Mouse (Mus musculus): ENCODE measurements around the gene Rpp25l. TPM values are rescaled to one million over a fixed set of nuclear protein-coding genes. Genes with fewer than 3 reads are reported as not detected.
"Not testable (repeated sequence)": the region's sequence is repeated elsewhere in the genome, so short reads cannot be mapped to it uniquely, and the experiment has no call there.

Gene Rpp25l
- total RNA-seq, 4 experiments from 2014 or later: 57.2 to 67.4 (median 59.9) TPM

DNA sequence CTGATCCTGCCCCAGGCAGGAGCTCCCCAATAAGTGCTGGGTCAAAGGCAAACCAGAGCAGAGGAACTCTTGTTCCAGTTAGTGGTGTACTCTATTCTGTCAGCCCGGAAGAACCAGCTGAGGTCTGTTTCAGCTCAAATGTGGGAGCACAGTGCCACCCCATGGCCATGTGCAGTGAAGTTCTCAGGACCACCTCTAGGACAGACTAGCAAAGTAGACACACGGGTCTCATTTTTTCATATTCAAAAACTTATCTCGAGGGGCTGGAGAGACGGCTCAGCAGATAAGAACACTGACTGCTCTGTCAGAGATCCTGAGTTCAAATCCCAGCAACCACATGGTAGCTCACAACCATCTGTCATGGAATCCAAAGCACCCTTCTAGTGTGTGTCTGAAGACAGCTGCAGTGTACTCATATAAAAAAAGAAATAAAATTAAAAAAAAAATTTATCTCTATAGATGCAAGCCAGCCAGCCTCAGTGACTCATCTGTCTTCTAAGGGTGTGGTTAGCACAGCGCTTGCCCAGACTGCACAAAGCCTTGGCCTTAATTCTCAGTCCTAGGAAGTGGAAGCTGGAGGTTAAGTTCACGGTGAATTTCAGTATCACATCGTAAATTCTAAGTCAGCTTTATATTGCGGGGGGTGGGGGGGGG lies 24.4 kb upstream of the Rpp25l start:
- DNase-seq (ENCODE audit: low spot score in 2 of 2): peak in 1 of 2 experiments; percentile 61

DNA sequence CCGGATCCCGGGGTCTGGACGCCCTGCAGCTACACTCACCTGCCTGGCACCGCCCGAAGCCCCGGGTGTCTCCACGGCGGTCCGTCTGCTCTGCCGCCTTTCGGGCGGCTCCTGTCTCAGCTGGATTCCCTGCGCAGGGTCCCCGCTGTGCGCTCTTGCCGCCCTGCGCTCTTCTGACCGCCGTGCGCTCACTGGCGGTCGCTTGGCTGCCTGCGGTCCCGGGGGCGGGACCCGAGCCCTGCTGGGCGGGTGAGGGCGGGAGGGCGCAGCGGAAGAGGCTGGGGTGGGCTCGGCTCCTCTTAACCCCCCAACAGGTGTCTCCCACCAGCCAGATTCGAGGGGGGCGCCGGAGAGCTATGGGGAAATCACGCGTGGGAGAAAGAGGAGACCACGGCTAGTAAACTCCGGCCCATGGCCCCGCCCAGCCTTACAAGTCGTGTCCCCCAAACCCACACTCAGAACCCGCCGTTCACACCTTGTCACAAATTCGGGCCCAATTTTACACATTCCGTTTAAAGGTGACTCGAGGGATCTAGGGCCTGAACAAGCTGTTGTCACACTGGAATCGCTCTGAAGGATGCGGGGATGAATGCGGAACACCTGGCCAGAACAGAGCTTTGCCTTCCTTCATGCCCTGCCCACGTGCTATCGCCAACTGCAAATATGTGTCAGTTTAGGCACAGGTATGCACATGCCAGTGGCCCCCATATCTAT lies 17.9 kb upstream of the Rpp25l start, which contains the start of gene Arid3c:
Gene Arid3c, minus strand, starts transcription at position 91 of the 714 bp plus-strand sequence.
- DNase-seq (ENCODE audit: low spot score in 2 of 2): no peak

- no peak for DNase-seq (ENCODE audit: low spot score in 2 of 2)
Measured at GRCm38 (mm10) chr4:41726826-41727621, 13.7 kb upstream of the Rpp25l start.

DNA sequence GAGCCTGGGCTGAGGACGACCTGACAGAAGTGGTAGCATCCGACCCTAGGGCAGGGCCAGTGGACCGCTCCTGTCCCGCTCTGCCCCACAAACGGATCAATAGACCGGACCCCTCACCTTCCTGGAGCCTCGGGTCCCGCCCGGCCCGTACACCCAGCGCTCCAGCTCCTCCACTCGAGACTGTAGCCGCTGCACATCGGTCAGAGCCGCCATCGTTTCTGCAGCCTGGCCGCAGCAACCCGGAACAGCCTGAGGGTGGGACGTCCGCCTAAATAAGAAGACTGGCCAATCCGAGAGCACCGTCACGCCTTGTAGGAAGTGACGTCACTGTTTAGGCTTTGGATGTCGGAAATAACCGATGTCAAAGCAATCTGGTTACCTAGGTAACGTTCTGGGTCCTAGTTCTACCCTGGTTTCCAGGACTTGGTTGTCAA lies 9.6 kb upstream of the Rpp25l start, which contains the start of gene Dctn3:
Gene Dctn3, minus strand, starts transcription at position 253 of the 434 bp plus-strand sequence.
- peak; percentile 78 to 87 for DNase-seq (ENCODE audit: low spot score in 2 of 2)

DNA sequence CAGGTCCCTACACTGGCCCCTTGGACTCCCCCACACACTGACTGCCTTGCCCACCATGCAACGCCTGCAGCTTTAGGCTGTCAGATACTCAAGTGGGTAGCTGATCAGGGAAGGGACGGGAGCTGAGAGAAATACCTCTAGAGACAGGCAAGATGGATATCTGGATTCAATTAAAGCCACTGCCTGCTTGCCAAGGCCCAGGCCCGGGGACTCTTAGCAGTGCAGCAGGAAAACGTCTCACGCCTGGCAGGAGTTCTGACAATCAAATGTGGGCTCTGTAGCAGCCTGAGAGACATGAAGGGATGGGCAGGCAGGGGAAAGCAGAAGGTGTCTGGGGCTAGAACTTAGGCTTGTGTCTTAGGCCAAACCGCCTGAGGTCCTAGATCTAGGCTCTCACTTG lies 3.5 kb upstream of the Rpp25l start:
- no peak for DNase-seq (ENCODE audit: low spot score in 2 of 2)

DNA sequence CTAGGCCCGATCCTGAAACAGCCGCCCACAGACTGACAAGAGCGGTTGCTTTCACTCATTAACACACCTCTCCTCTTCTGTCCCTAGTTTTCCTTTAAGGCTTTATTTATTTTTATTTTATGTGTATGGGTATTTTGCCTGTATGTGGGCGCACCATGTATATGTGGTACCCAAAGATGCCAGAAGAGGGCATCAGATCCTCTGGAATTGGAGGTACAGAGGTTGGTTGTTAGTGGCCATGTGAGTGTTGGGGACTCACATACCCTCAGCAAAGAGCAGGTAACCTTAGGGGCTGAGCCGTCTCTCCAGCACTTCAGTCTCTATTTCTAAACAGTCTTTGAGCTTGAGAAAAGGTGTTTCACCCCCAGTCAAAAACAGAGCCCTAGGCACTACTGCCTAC lies 2.3 kb upstream of the Rpp25l start:
- DNase-seq (ENCODE audit: low spot score in 2 of 2): no peak

DNA sequence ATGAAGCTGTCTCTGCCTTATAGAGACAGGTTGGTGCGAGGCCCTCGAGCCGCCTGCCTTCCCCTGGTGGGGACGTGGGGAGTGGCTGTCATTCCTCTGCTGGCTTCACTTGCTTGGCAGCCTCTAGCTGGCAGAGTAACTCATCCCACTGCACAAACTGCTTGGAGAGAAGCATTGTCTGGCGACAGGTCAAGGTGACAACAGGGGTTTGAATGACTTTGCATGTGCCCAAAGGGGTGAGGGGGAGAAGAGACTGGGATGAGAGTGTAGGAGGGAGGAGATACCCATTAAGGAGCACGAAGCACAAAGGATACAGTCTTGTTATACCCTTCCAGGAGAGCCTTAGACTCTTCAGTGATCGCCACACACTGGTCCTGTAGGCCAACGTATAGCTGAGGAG lies 1.7 kb upstream of the Rpp25l start:
- no peak for DNase-seq (ENCODE audit: low spot score in 2 of 2)

DNA sequence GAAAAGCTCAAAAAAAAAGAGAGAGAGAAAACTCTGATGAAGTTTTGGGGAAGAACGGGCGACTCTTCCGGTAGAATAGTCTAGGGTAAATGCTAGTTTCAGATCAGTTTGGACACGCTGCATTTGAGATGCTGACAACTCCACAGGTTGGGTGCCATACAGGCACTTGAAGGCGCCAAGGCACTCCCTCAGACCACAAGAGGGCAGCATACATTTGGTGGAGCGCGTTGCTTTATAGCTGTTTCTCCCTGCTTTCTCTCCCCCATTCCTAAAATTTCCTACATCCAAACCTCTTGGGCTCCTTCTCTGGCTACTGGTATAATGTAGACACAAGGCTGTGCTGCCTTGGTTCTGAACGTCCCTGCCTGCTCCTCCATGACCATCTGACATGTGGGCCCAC lies 942 bp upstream of the Rpp25l start:
- DNase-seq (ENCODE audit: low spot score in 2 of 2): peak in 1 of 2 experiments; percentile 58

GRCm38 (mm10) chr4:41712421-41713196 lies 725 bp downstream of the Rpp25l start:
- peak; percentile 45 to 58 for DNase-seq (ENCODE audit: low spot score in 2 of 2)

DNA sequence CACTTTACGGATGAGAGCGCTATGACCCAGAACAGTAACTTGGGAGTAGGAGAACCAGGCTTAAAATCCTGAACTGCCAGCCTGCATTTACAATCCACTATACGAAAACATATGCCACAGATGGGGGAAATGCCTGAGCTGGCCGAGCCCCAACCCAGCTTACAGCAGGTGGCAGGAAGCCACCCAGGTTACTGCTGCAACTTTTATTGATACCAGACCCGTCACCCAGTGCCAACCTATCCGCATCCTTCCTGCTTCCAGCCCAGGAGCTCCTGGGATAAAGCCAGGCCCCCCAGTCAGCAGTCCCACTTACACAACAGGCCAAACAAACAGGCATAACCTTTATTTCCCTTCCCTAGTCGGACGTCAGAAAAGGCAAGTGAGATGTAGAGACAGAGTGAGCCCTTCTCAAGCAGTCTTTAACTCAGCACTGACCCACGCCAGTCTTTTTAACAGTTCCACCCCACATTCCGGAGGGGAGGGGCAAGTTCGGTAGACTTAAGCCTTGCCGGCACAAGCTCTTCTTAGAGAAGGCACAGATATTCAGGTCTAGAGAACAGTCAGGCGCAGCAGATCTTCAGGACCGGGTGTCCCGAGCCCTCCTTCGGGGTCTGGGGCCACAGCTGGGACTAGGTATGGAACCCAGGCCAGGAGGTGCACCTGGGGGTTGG lies 1.5 kb downstream of the Rpp25l start:
- DNase-seq (ENCODE audit: low spot score in 2 of 2): no peak

- DNase-seq (ENCODE audit: low spot score in 2 of 2): no peak
Measured at GRCm38 (mm10) chr4:41710229-41710628, 3.1 kb downstream of the Rpp25l start.

DNA sequence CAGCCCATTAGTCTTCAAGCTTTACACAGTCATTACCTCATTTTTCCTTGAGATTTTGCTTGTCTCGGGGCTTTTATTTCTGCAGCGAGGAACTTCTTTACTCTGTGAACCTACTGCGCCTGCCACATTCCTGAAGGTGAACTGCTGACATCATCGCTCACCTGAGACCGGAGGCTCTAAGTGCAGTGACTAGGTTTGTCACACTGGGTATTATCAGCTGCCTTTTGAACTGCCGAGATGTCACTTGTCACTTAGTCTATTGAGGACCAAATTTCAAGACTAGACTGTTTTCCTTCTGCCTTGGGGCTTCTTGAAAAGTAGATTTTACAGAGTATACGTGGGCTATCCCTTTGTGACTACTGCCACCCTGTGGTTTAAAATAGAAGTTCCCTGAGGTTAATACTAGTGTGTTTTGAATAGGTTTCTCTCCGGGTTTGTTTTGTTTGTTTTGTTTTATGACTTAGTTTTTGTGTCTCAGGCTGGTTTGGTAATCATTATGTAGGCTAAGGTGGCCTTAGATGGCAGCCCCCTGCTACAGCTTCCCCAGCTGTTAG lies 5.1 kb downstream of the Rpp25l start:
- DNase-seq (ENCODE audit: low spot score in 2 of 2): no peak

GRCm38 (mm10) chr4:41707011-41707535 lies 6.3 kb downstream of the Rpp25l start:
- DNase-seq (ENCODE audit: low spot score in 2 of 2): peak; percentile 49 to 58

- peak in 1 of 2 experiments; percentile 52 for DNase-seq (ENCODE audit: low spot score in 2 of 2)
Measured at GRCm38 (mm10) chr4:41705922-41706754, 7.2 kb downstream of the Rpp25l start.

GRCm38 (mm10) chr4:41704651-41705050 lies 8.7 kb downstream of the Rpp25l start:
- DNase-seq (ENCODE audit: low spot score in 2 of 2): no peak

- not testable (repeated sequence) for DNase-seq (ENCODE audit: low spot score in 2 of 2)
Measured at GRCm38 (mm10) chr4:41702226-41702625, 11.1 kb downstream of the Rpp25l start.

GRCm38 (mm10) chr4:41700224-41700623 lies 13.1 kb downstream of the Rpp25l start:
- DNase-seq (ENCODE audit: low spot score in 2 of 2): peak in 1 of 2 experiments; percentile 51

DNA sequence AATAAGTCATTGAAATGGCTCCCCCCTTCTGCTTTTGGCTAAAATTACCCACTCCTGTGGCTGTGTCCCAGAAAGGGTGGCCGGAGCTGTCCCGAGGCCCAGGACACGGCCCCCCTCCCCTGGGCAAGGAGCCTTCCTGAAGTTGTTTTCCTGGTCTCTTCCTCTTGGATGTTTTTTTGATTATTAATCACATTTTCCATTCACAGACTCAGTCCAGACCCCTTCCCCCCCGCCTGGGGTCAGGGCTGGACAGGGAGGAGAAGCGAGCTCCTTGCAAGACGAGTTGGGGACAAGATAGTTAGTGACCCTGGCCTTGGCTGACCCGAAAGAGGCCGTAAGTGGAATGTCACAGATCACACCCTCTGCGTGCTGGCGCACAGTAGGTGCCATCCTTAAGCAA lies 13.6 kb downstream of the Rpp25l start, which contains the start of gene Il11ra1:
Gene Il11ra1, plus strand, starts transcription at position 207 of the 400 bp plus-strand sequence.
- not testable (repeated sequence) for DNase-seq (ENCODE audit: low spot score in 2 of 2)
